Mouse (Mus musculus): ENCODE measurements around the gene Ugt2a2. TPM values are rescaled to one million over a fixed set of nuclear protein-coding genes. Genes with fewer than 3 reads are reported as not detected.
"Not testable (repeated sequence)": the region's sequence is repeated elsewhere in the genome, so short reads cannot be mapped to it uniquely, and the experiment has no call there.

The Ugt2a2 gene
- polyA plus RNA-seq, 1 experiment from 2014 or later, result not detected

DNA sequence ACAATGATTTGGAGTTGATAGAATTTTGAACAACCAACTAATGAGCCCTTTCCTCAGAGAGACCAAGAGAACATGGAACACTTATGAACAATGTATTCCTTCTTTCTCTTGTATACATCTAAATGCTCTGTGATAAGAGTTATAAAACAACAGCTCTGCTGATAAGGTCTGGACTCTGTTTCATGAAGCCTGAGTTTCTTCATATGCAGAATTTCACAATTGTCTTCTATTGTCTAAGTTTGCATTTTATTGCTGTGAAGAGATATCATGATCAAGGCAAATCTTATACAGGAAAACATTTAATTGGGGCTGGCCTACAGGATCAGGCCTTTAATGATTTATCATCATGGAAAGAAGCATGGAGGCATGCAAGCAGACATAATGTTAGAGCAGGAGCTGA, 24.4 kb downstream of the Ugt2a2 start:
- no peaks in the 10 kb centered on the region for H3K4me1 ChIP-seq (replicated peaks; ENCODE audit: control insufficient read depth, insufficient read depth, low read length)
- no peak overlapping the region for H3K4me2 ChIP-seq (ENCODE audit: low read length)
- DNase-seq (ENCODE audit: low spot score) (no peak), ATAC-seq (replicated peaks; ENCODE audit: low FRiP score, low TSS enrichment, low read depth) (no peak)
- no peaks in the 10 kb centered on the region for H3K27me3 ChIP-seq (replicated peaks; ENCODE audit: control insufficient read depth, insufficient read depth, low read length)
- no peak overlapping the region for H3K4me3 ChIP-seq (ENCODE audit: low read depth, low read length)
- H3K9ac ChIP-seq (ENCODE audit: low read length), result no peak overlapping the region
- H3K27ac ChIP-seq (ENCODE audit: low read depth), result no peak overlapping the region
- no peaks in the 10 kb centered on the region for H3K36me3 ChIP-seq (ENCODE audit: control insufficient read depth, insufficient read depth, low read length)
- H3K9me3 ChIP-seq (ENCODE audit: control insufficient read depth, low read length), result no peaks in the 10 kb centered on the region

DNA sequence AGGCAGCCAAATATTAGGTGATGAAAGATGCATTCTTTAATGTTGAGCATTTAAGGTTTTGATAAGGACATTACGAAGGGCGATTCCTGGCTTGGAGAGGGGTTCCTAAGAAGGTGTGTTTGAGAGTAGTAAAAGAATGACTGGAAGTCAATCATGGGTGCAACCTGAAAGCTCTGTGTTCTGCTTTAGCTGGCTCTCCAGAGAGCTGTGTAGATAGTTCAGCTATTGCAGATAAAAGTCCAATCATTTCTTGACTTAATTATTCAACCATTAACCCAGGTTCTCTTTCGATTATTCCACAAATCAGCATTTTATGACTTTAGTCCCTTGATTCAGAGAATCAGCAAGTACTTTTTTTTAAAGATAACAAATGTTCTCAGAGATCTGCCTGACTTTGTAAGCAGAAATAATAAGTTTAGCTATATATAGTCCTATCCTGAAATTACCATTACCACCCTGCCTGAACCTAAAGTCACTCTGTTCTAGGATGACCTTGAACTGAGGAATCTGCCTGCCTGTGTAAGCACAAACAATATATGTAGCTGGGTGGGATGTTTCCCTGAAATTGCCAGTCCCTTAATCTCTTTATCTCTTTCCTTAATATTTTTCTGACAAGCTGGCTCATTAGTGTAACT, 25.7 kb downstream of the Ugt2a2 start:
- WGBS, result 74% methylated on average over 3 of the region's 3 CpGs
- Histone ChIP-seq H3K27ac (ENCODE audit: low read depth) (no peak overlapping the region), H3K4me3 (ENCODE audit: low read depth, low read length) (no peak overlapping the region), H3K27me3 (replicated peaks; ENCODE audit: control insufficient read depth, insufficient read depth, low read length) (no peaks in the 10 kb centered on the region), H3K36me3 (ENCODE audit: control insufficient read depth, insufficient read depth, low read length) (no peaks in the 10 kb centered on the region), H3K4me1 (replicated peaks; ENCODE audit: control insufficient read depth, insufficient read depth, low read length) (no peaks in the 10 kb centered on the region), H3K4me2 (ENCODE audit: low read length) (no peak overlapping the region), H3K9ac (ENCODE audit: low read length) (no peak overlapping the region), H3K9me3 (ENCODE audit: control insufficient read depth, low read length) (no peaks in the 10 kb centered on the region)
- ATAC-seq (replicated peaks; ENCODE audit: low FRiP score, low TSS enrichment, low read depth), result no peak; the same call in 1 of the 2 replicates
- DNase-seq (ENCODE audit: low spot score), result no peak

DNA sequence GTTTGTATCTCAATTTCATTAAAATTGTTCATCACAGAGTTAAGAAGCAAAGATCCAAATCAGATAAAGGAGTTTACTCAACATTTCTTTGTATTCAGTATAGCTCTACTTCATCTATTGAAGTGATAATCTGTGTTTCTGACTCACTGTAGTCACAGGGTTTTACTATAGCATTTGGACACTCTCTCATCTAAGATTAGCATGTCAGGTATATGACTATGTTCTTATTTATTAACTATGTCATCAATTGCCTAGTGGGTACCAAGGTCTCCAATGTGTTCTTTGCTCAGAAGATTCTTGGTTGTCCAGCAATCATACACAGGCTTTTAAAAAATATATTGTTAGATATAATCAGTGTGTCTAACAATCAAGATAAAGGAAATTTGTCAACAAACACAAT, 26.5 kb downstream of the Ugt2a2 start:
- no peaks in the 10 kb centered on the region for H3K9me3 ChIP-seq (ENCODE audit: control insufficient read depth, low read length)
- no peak overlapping the region for H3K4me2 ChIP-seq (ENCODE audit: low read length)
- ATAC-seq (replicated peaks; ENCODE audit: low FRiP score, low TSS enrichment, low read depth) (no peak), DNase-seq (ENCODE audit: low spot score) (no peak)
- no peaks in the 10 kb centered on the region for H3K36me3 ChIP-seq (ENCODE audit: control insufficient read depth, insufficient read depth, low read length)
- H3K9ac ChIP-seq (ENCODE audit: low read length), result no peak overlapping the region
- no peaks in the 10 kb centered on the region for H3K4me1 ChIP-seq (replicated peaks; ENCODE audit: control insufficient read depth, insufficient read depth, low read length)
- no peaks in the 10 kb centered on the region for H3K27me3 ChIP-seq (replicated peaks; ENCODE audit: control insufficient read depth, insufficient read depth, low read length)
- no peak overlapping the region for H3K27ac ChIP-seq (ENCODE audit: low read depth)
- H3K4me3 ChIP-seq (ENCODE audit: low read depth, low read length), result no peak overlapping the region

DNA sequence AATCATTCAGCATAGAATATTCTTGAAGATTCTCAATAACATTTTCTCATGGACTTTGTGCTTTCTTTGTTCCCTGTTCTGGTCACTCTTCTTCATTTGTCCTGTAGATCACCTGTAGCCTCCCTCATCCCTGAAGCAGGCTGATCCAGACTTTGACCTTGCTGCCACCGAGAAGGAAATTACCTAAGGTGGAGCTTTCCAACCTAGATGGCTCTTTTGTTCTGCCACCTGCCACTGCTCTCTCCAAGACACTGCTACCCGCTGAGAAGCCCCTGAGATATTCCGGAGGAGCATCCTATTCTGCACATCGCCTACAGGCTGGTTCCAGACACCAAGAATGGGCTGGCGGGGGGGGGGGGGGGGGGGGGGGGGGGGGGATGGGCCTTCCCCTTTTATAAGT, 29.5 kb downstream of the Ugt2a2 start:
- H3K9ac ChIP-seq (ENCODE audit: low read length); H3K36me3 ChIP-seq (ENCODE audit: control insufficient read depth, insufficient read depth, low read length); ATAC-seq (replicated peaks; ENCODE audit: low FRiP score, low TSS enrichment, low read depth); H3K4me1 ChIP-seq (replicated peaks; ENCODE audit: control insufficient read depth, insufficient read depth, low read length); H3K27ac ChIP-seq (ENCODE audit: low read depth); H3K4me3 ChIP-seq (ENCODE audit: low read depth, low read length); DNase-seq (ENCODE audit: low spot score); H3K27me3 ChIP-seq (replicated peaks; ENCODE audit: control insufficient read depth, insufficient read depth, low read length); H3K9me3 ChIP-seq (ENCODE audit: control insufficient read depth, low read length); H3K4me2 ChIP-seq (ENCODE audit: low read length): not testable (repeated sequence)
- WGBS, result 88% methylated on average over 4 of the region's 5 CpGs

DNA sequence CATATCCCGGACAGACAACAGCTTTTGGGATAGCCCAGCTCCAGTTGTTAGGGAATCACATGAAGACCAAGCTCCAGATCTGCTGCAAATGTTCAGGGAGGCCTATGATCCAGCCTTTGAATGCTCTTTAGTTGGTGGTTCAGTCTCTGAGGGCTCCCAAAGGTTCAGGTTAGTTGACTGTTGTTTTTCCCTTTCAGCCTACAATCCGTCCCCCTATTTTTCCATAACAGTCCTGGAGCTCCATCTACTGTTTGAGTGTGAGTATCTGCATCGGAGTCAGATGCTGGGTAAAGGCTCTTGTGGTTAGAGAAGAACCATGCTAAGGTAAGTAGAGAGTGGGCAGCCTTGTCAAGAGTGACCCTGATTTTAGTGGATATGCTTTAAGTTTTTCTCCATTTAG, 45.8 kb downstream of the Ugt2a2 start:
- Histone ChIP-seq H3K9me3 (ENCODE audit: control insufficient read depth, low read length) (no peaks in the 10 kb centered on the region), H3K4me3 (ENCODE audit: low read depth, low read length) (no peak overlapping the region), H3K27me3 (replicated peaks; ENCODE audit: control insufficient read depth, insufficient read depth, low read length) (no peaks in the 10 kb centered on the region), H3K27ac (ENCODE audit: low read depth) (no peak overlapping the region), H3K4me2 (ENCODE audit: low read length) (no peak overlapping the region), H3K36me3 (ENCODE audit: control insufficient read depth, insufficient read depth, low read length) (no peaks in the 10 kb centered on the region), H3K4me1 (replicated peaks; ENCODE audit: control insufficient read depth, insufficient read depth, low read length) (no peaks in the 10 kb centered on the region), H3K9ac (ENCODE audit: low read length) (no peak overlapping the region)
- 45% methylated on average over 3 of the region's 3 CpGs for WGBS
- no peak for ATAC-seq (replicated peaks; ENCODE audit: low FRiP score, low TSS enrichment, low read depth)
- peak; percentile 54 for DNase-seq (ENCODE audit: low spot score)

DNA sequence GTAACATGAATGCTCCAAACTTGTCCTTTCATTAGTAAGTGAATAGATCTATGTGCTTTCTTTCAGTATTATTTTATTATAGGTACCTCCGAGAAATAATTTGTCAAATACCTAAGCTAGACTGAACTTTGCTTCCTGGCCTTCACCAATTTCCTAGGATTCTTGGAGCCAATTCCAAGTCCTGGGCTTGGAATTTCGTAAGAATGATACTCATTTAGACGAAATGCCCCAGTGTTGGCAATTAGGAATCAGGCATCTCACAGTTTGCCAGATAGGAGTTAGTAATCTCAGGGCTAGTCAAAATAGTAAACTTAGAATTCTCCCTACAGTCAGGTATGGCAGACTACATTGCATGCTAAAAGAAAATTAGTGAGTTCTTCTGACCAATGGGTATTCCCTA, 56.4 kb downstream of the Ugt2a2 start:
- 83% methylated on average over 3 of the region's 3 CpGs for WGBS
- no peaks in the 10 kb centered on the region for H3K4me1 ChIP-seq (replicated peaks; ENCODE audit: control insufficient read depth, insufficient read depth, low read length)
- H3K4me2 ChIP-seq (ENCODE audit: low read length), result no peak overlapping the region
- no peaks in the 10 kb centered on the region for H3K27me3 ChIP-seq (replicated peaks; ENCODE audit: control insufficient read depth, insufficient read depth, low read length)
- H3K27ac ChIP-seq (ENCODE audit: low read depth), result no peak overlapping the region
- ATAC-seq (replicated peaks; ENCODE audit: low FRiP score, low TSS enrichment, low read depth) (no peak), DNase-seq (ENCODE audit: low spot score) (no peak)
- H3K4me3 ChIP-seq (ENCODE audit: low read depth, low read length), result no peak overlapping the region
- H3K9me3 ChIP-seq (ENCODE audit: control insufficient read depth, low read length), result no peaks in the 10 kb centered on the region
- no peak overlapping the region for H3K9ac ChIP-seq (ENCODE audit: low read length)
- H3K36me3 ChIP-seq (ENCODE audit: control insufficient read depth, insufficient read depth, low read length), result no peaks in the 10 kb centered on the region

DNA sequence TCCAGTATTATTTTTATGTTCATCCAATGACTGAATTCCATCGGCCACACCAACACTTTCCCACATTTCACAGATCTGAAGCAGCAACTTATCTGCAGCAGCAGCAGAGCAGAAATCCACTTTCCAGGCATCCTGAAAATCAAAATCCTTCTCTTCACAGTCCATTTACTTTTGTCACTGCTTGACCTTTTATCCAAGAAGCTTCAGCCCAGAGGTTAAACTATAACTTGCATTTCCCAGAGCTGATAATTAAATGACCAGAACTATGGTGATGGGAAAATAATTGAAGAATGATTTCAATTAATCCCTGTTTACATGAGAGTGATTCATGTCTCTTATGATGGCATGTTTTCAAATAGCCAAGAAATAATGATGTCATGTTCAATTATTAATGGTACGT, 58.0 kb downstream of the Ugt2a2 start, which contains the start of gene Ugt2b38:
Gene Ugt2b38 (minus strand): TSS at position 163 of the 400 bp plus-strand sequence.
- not testable (repeated sequence) for H3K9me3 ChIP-seq (ENCODE audit: control insufficient read depth, low read length); H3K27ac ChIP-seq (ENCODE audit: low read depth); H3K4me2 ChIP-seq (ENCODE audit: low read length); H3K4me3 ChIP-seq (ENCODE audit: low read depth, low read length); ATAC-seq (replicated peaks; ENCODE audit: low FRiP score, low TSS enrichment, low read depth); H3K4me1 ChIP-seq (replicated peaks; ENCODE audit: control insufficient read depth, insufficient read depth, low read length); H3K36me3 ChIP-seq (ENCODE audit: control insufficient read depth, insufficient read depth, low read length); H3K9ac ChIP-seq (ENCODE audit: low read length); H3K27me3 ChIP-seq (replicated peaks; ENCODE audit: control insufficient read depth, insufficient read depth, low read length); DNase-seq (ENCODE audit: low spot score)
- WGBS, result 98% methylated on average over 1 of the region's 2 CpGs

Other genes starting within 250 kb of the Ugt2a2 start
- gene Ugt2b37, start 227.5 kb downstream of the Ugt2a2 start, polyA plus RNA-seq (2014; fragmentation: Nextera tagmentation; extraction: Ambion mirVana), result not detected in 2 replicates
- gene Ugt2a3, start 145.1 kb downstream of the Ugt2a2 start, polyA plus RNA-seq (2014; fragmentation: Nextera tagmentation; extraction: Ambion mirVana), result 0.60 and 1.1 TPM in 2 replicates
- not detected in 2 replicates for gene Ugt2b38, start 58.1 kb downstream of the Ugt2a2 start, polyA plus RNA-seq (2014; fragmentation: Nextera tagmentation; extraction: Ambion mirVana)
- not detected in 2 replicates for gene Gm43638, start 4.5 kb upstream of the Ugt2a2 start, polyA plus RNA-seq (2014; fragmentation: Nextera tagmentation; extraction: Ambion mirVana)
- gene Ugt2a1, start 8.6 kb upstream of the Ugt2a2 start, polyA plus RNA-seq (2014; fragmentation: Nextera tagmentation; extraction: Ambion mirVana), result not detected in 2 replicates
- 1.6 and 4.5 TPM in 2 replicates for gene Sult1b1, start 55.9 kb upstream of the Ugt2a2 start, polyA plus RNA-seq (2014; fragmentation: Nextera tagmentation; extraction: Ambion mirVana)
- gene Sult1d1, start 86.8 kb upstream of the Ugt2a2 start, polyA plus RNA-seq (2014; fragmentation: Nextera tagmentation; extraction: Ambion mirVana), result 17.2 and 20.1 TPM in 2 replicates
- gene Sult1e1, start 109.3 kb upstream of the Ugt2a2 start, polyA plus RNA-seq (2014; fragmentation: Nextera tagmentation; extraction: Ambion mirVana), result not detected in 2 replicates
- gene Csn1s1, start 183.9 kb upstream of the Ugt2a2 start, polyA plus RNA-seq (2014; fragmentation: Nextera tagmentation; extraction: Ambion mirVana), result not detected in 2 replicates
- gene Csn2, start 217.4 kb upstream of the Ugt2a2 start, polyA plus RNA-seq (2014; fragmentation: Nextera tagmentation; extraction: Ambion mirVana), result not detected in 2 replicates